Mouse (Mus musculus): ENCODE results near the gene Ly6g6e. TPM values are rescaled to one million over a fixed set of nuclear protein-coding genes. Genes with fewer than 3 reads are reported as not detected.

The Ly6g6e gene
- polyA plus RNA-seq, 1 experiment from 2014 or later: 0.21 TPM

GRCm38 (mm10) chr17:35100196-35100765, 23.6 kb downstream of the Ly6g6e start:
- WGBS: 76% methylated on average over 10 of the region's 10 CpGs
- Histone ChIP-seq H3K27ac (no peak overlapping the region), H3K27me3 (replicated peaks) (no peaks in the 10 kb centered on the region), H3K36me3 (replicated peaks) (peaks cover 50% of the 10 kb centered on the region), H3K4me3 (no peak overlapping the region), H3K4me1 (no peaks in the 10 kb centered on the region), H3K9me3 (no peaks in the 10 kb centered on the region), H3K4me2 (no peak overlapping the region), H3K9ac (no peak overlapping the region)
- no peak for ATAC-seq (replicated peaks)

DNA sequence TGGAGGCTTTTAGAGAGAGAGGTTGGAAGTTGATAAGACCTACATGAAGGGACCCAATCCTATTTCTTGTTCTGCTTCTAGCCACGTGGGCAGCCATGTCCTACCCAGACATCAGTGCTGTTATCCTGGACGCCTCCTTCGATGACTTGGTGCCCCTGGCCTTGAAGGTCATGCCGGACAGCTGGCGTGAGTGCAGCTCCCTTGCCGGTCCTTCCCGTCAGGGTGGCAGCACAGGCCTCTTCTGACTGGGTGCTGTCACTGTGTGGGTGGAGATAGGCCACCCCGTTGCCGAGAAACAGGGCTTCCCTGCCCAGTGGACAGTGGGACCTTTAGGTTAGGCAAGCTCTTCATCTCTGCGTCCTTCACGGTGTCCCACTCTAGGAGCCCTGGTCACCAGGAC, 24.5 kb downstream of the Ly6g6e start:
- no peak overlapping the region for H3K27ac ChIP-seq
- no peaks in the 10 kb centered on the region for H3K9me3 ChIP-seq
- ATAC-seq (replicated peaks): no peak
- WGBS: 90% methylated on average over 11 of the region's 11 CpGs
- H3K4me3 ChIP-seq: no peak overlapping the region
- H3K4me2 ChIP-seq: no peak overlapping the region
- no peak overlapping the region for H3K9ac ChIP-seq
- H3K4me1 ChIP-seq: peaks cover 6% of the 10 kb centered on the region; the same call in 1 of the 2 replicates
- peaks cover 50% of the 10 kb centered on the region for H3K36me3 ChIP-seq (replicated peaks)
- H3K27me3 ChIP-seq (replicated peaks): no peaks in the 10 kb centered on the region

DNA sequence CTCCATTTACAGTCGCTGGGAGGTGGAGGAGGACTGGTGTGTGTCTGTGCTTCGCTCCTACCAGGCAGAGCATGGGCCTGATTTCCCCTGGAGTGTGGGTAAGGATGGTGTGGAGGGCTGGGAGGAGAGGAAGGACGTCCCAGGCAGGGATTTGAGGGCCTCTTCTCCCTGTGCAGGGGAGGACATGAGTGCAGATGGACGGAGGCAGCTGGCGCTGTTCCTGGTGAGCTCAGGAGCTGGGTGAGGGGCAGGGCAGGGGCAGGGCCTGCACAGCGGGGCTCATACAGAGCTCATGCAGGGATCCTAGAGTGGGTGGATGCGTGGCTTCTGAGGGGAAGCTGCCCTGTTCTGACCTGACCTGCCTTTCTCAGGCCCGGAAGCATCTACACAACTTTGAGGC, 25.6 kb downstream of the Ly6g6e start:
- H3K4me2 ChIP-seq: no peak overlapping the region
- peaks cover 39% of the 10 kb centered on the region; the same call in 1 of the 2 replicates for H3K36me3 ChIP-seq (replicated peaks)
- H3K4me3 ChIP-seq: no peak overlapping the region
- 68% methylated on average over 8 of the region's 8 CpGs for WGBS
- ATAC-seq (replicated peaks): no peak
- H3K4me1 ChIP-seq: peaks cover 6% of the 10 kb centered on the region; the same call in 1 of the 2 replicates
- no peak overlapping the region for H3K9ac ChIP-seq
- no peaks in the 10 kb centered on the region for H3K27me3 ChIP-seq (replicated peaks)
- no peaks in the 10 kb centered on the region for H3K9me3 ChIP-seq
- no peak overlapping the region for H3K27ac ChIP-seq

DNA sequence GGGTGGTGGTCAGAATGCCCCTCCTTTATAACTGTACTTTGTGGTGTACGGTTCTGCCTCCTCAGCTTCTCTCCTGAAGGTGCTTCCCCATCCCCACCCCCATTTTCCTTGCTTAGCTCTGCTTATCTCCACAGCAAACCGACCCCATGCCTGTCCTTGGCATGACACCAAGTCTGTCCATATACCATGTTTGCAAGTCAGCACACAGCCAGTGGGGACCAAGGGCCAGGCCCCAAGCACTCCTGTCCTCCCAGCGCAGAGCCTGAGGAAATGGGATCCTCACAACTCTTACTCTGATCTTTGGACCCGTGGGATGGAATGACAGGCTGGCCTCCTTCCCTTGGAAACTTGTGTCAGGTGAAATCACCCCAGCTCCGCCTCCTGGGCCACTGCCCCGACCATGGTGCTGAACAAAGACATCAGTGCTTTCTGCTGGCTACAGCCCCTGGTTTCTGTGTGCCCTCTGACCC, 26.6 kb downstream of the Ly6g6e start:
- H3K4me3 ChIP-seq: no peak overlapping the region
- no peak overlapping the region for H3K4me2 ChIP-seq
- H3K36me3 ChIP-seq (replicated peaks): peaks cover 38% of the 10 kb centered on the region; the same call in 1 of the 2 replicates
- H3K27ac ChIP-seq: no peak overlapping the region
- no peak for ATAC-seq (replicated peaks)
- H3K9ac ChIP-seq: no peak overlapping the region
- 71% methylated on average over 6 of the region's 6 CpGs for whole genome bisulfite sequencing
- peaks cover 6% of the 10 kb centered on the region; the same call in 1 of the 2 replicates for H3K4me1 ChIP-seq
- no peaks in the 10 kb centered on the region for H3K27me3 ChIP-seq (replicated peaks)
- no peaks in the 10 kb centered on the region for H3K9me3 ChIP-seq

GRCm38 (mm10) chr17:35104079-35104478, 27.4 kb downstream of the Ly6g6e start:
- Histone ChIP-seq H3K27ac (no peak overlapping the region), H3K4me3 (no peak overlapping the region), H3K27me3 (replicated peaks) (no peaks in the 10 kb centered on the region), H3K4me1 (peaks cover 6% of the 10 kb centered on the region; the same call in 1 of the 2 replicates), H3K4me2 (no peak overlapping the region), H3K9me3 (no peaks in the 10 kb centered on the region), H3K36me3 (replicated peaks) (peaks cover 33% of the 10 kb centered on the region; the same call in 1 of the 2 replicates), H3K9ac (no peak overlapping the region)
- ATAC-seq (replicated peaks): no peak
- 94% methylated on average over 7 of the region's 7 CpGs for WGBS

DNA sequence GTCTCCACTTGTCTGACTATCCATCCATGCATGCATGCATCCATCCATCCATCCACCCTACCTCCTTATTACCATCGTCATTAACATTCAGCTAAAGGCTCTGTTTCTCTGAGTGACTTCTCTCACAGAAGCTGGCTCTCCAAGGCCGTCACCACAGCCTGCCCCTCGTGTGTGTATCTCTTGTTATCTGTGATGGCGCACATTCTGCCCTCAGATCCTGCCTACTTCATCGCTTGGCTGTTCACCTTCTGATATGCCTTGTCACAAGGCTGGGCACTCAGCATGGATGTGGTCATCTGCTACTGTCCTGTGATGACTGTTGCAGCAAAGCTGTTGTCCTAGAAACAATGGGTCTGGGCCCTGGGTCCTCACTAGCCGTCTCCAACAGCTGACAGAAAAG, 28.1 kb downstream of the Ly6g6e start:
- Histone ChIP-seq H3K27me3 (replicated peaks) (no peaks in the 10 kb centered on the region), H3K9ac (no peak overlapping the region), H3K4me2 (no peak overlapping the region), H3K27ac (no peak overlapping the region), H3K9me3 (no peaks in the 10 kb centered on the region), H3K36me3 (replicated peaks) (peaks cover 33% of the 10 kb centered on the region; the same call in 1 of the 2 replicates), H3K4me1 (peaks cover 6% of the 10 kb centered on the region; the same call in 1 of the 2 replicates), H3K4me3 (no peak overlapping the region)
- WGBS: 72% methylated on average over 6 of the region's 6 CpGs
- no peak for ATAC-seq (replicated peaks)

GRCm38 (mm10) chr17:35105740-35106389, 29.2 kb downstream of the Ly6g6e start:
- H3K4me3 ChIP-seq: no peak overlapping the region
- WGBS: 19% methylated on average over 13 of the region's 13 CpGs
- peak overlapping the region; percentile 26 for H3K4me2 ChIP-seq
- no peaks in the 10 kb centered on the region for H3K27me3 ChIP-seq (replicated peaks)
- H3K36me3 ChIP-seq (replicated peaks): peaks cover 28% of the 10 kb centered on the region; the same call in 1 of the 2 replicates
- ATAC-seq (replicated peaks): no peak
- peaks cover 6% of the 10 kb centered on the region; the same call in 1 of the 2 replicates for H3K4me1 ChIP-seq
- H3K9ac ChIP-seq: 0 out of 2 replicates have a peak overlapping the region, but pooled peaks have one; percentile 7
- no peaks in the 10 kb centered on the region for H3K9me3 ChIP-seq
- H3K27ac ChIP-seq: no peak overlapping the region

DNA sequence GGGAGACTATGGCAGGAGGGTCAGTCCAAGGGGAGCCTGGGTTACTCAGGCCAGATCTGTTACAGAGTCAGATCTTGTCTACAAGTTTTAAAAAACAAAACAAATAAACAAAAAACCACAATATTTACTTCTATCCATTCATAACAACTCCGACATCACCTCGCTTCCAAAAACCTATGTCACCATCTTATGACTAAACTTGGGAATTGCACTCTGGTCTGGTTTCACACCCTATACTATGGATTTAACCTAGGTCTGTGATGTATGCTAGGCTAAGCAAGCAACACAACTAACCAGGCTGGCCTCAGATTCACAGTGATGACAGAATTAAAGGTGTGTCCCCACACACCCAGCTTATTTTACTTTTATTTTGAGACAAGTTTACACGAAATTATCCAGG, 29.8 kb downstream of the Ly6g6e start:
- Histone ChIP-seq H3K4me1 (peaks cover 6% of the 10 kb centered on the region; the same call in 1 of the 2 replicates), H3K9ac (no peak overlapping the region), H3K27ac (no peak overlapping the region), H3K4me3 (no peak overlapping the region), H3K4me2 (no peak overlapping the region), H3K36me3 (replicated peaks) (peaks cover 22% of the 10 kb centered on the region; the same call in 1 of the 2 replicates), H3K27me3 (replicated peaks) (no peaks in the 10 kb centered on the region), H3K9me3 (no peaks in the 10 kb centered on the region)
- ATAC-seq (replicated peaks): no peak
- WGBS: 70% methylated on average over 3 of the region's 3 CpGs

- 82% methylated on average over 6 of the region's 6 CpGs for WGBS
Measured at GRCm38 (mm10) chr17:35108097-35108496, 31.4 kb downstream of the Ly6g6e start, which contains the start of gene Ly6g5c. TSS of gene Ly6g5c (plus strand) at chr17:35108279.

GRCm38 (mm10) chr17:35111774-35112173, 35.1 kb downstream of the Ly6g6e start:
- no peaks in the 10 kb centered on the region for H3K27me3 ChIP-seq (replicated peaks)
- H3K27ac ChIP-seq: no peak overlapping the region
- ATAC-seq (replicated peaks): no peak
- no peak overlapping the region for H3K9ac ChIP-seq
- H3K4me2 ChIP-seq: no peak overlapping the region
- H3K4me1 ChIP-seq: no peaks in the 10 kb centered on the region
- peaks cover 13% of the 10 kb centered on the region for H3K36me3 ChIP-seq (replicated peaks)
- H3K9me3 ChIP-seq: no peaks in the 10 kb centered on the region
- 74% methylated on average over 9 of the region's 9 CpGs for WGBS
- no peak overlapping the region for H3K4me3 ChIP-seq

More at GRCm38 (mm10) chr17:35108097-35108496, 31.4 kb downstream of the Ly6g6e start, which contains the start of gene Ly6g5c:
- Histone ChIP-seq H3K27me3 (replicated peaks) (no peaks in the 10 kb centered on the region), H3K4me1 (peaks cover 6% of the 10 kb centered on the region; the same call in 1 of the 2 replicates), H3K4me2 (no peak within 1 kb of the TSS), H3K27ac (no peak within 1 kb of the TSS), H3K9me3 (no peaks in the 10 kb centered on the region), H3K4me3 (no peak within 1 kb of the TSS), H3K9ac (no peak within 1 kb of the TSS), H3K36me3 (replicated peaks) (peaks cover 7% of the 10 kb centered on the region; the same call in 1 of the 2 replicates)
- no peak for ATAC-seq (replicated peaks)

GRCm38 (mm10) chr17:35115046-35116019, 38.6 kb downstream of the Ly6g6e start, which contains the start of gene Ly6g5b:
TSS of gene Ly6g5b (minus strand) at chr17:35115428.
- Histone ChIP-seq H3K4me1 (peaks cover 8% of the 10 kb centered on the region), H3K9ac (no peak within 1 kb of the TSS), H3K27me3 (replicated peaks) (no peaks in the 10 kb centered on the region), H3K9me3 (no peaks in the 10 kb centered on the region), H3K36me3 (replicated peaks) (peaks cover 29% of the 10 kb centered on the region), H3K4me3 (no peak within 1 kb of the TSS), H3K4me2 (no peak within 1 kb of the TSS), H3K27ac (no peak within 1 kb of the TSS)
- 88% methylated on average over 8 of the region's 8 CpGs for WGBS
- ATAC-seq (replicated peaks): no peak

Measured in midbrain, embryonic 15.5 days (tissue).